Comparison of ENCODE assay signal across 23 mouse cellular contexts in the genomic region with DNA sequence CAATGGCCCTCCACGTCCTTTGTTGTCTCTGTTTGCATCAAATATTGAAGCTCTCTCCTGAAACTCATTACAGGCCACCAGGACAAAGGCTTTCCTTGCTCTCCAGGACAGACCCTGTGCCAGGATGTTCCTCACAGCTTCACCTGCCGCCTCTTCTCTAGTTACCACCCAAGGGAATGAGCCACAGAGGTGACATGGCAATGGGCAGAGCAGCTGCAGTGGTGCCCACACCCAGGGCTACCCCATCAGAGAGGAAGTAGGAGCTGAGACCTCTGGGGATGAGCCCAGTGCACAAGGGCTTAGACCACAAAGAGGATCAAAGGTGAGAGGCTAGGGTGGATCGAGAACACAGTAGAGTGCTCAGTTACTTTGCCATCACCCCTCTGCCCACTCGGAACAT. TPM values are rescaled to one million over a fixed set of nuclear protein-coding genes. Genes with fewer than 3 reads are reported as not detected.
DNase-seq lines count a peak whose midpoint lies in the region; ATAC-seq lines count a peak whose summit lies in the region.
"Had no signal": no experiment of that assay in that cellular context is flagged by ENCODE, and none has a peak within 500 bp of the region (broad histone marks: within the 10 kb centered on the region; RNA-seq: fewer than 3 reads in every experiment).

No protein-coding gene starts in this region.

- H3K4me2 ChIP-seq in forebrain, embryonic 13.5 days = no peak overlapping the region
- H3K4me2 ChIP-seq in midbrain, embryonic 16.5 days (ENCODE audit: low read length) = no peak overlapping the region
- no peak overlapping the region for H3K4me2 ChIP-seq in midbrain, embryonic 13.5 days (replicated peaks)
- H3K4me2 ChIP-seq in midbrain, embryonic 14.5 days (ENCODE audit: low read length) = no peak overlapping the region
- H3K4me2 ChIP-seq: embryonic facial prominence, embryonic 12.5 days; forebrain, embryonic 12.5 days; forebrain, embryonic 15.5 days had no signal

- no peak overlapping the region for H3K9ac ChIP-seq in forebrain, embryonic 13.5 days
- no peak overlapping the region for H3K9ac ChIP-seq in midbrain, embryonic 16.5 days (ENCODE audit: low read depth, low read length)
- H3K9ac ChIP-seq in midbrain, embryonic 13.5 days (replicated peaks) = no peak overlapping the region
- H3K9ac ChIP-seq in midbrain, embryonic 14.5 days (replicated peaks; ENCODE audit: low read length) = no peak overlapping the region
- H3K9ac ChIP-seq: embryonic facial prominence, embryonic 12.5 days; forebrain, embryonic 12.5 days; forebrain, embryonic 15.5 days; forebrain, postnatal 0 days had no signal

- H3K9me3 ChIP-seq in forebrain, embryonic 10.5 days = no peaks in the 10 kb centered on the region
- H3K9me3 ChIP-seq in forebrain, embryonic 13.5 days (replicated peaks) = no peaks in the 10 kb centered on the region
- H3K9me3 ChIP-seq in midbrain, embryonic 10.5 days (replicated peaks) = no peaks in the 10 kb centered on the region
- no peaks in the 10 kb centered on the region for H3K9me3 ChIP-seq in midbrain, embryonic 16.5 days (replicated peaks; ENCODE audit: control insufficient read depth, low read length, poor library complexity, severe bottlenecking)
- H3K9me3 ChIP-seq in midbrain, embryonic 13.5 days = no peaks in the 10 kb centered on the region
- no peaks in the 10 kb centered on the region for H3K9me3 ChIP-seq in midbrain, embryonic 14.5 days (ENCODE audit: control insufficient read depth, low read length)
- H3K9me3 ChIP-seq: embryonic facial prominence, embryonic 10.5 days; embryonic facial prominence, embryonic 12.5 days; forebrain, embryonic 12.5 days; forebrain, embryonic 15.5 days; G1E had no signal

- no peaks in the 10 kb centered on the region for H3K27me3 ChIP-seq in forebrain, embryonic 10.5 days (ENCODE audit: poor library complexity, severe bottlenecking)
- no peaks in the 10 kb centered on the region for H3K27me3 ChIP-seq in forebrain, embryonic 13.5 days
- 0 out of 2 replicates have a peak, but pooled peaks cover 5% of the 10 kb centered on the region for H3K27me3 ChIP-seq in midbrain, embryonic 10.5 days (ENCODE audit: low read depth, poor library complexity, severe bottlenecking)
- no peaks in the 10 kb centered on the region for H3K27me3 ChIP-seq in midbrain, embryonic 16.5 days (ENCODE audit: control insufficient read depth, insufficient read depth, low read depth, low read length)
- no peaks in the 10 kb centered on the region for H3K27me3 ChIP-seq in midbrain, embryonic 13.5 days
- H3K27me3 ChIP-seq in midbrain, embryonic 14.5 days (ENCODE audit: control insufficient read depth, insufficient read depth, low read length) = no peaks in the 10 kb centered on the region
- H3K27me3 ChIP-seq: embryonic facial prominence, embryonic 12.5 days; forebrain, embryonic 12.5 days; forebrain, embryonic 15.5 days; Patski had no signal

- no peak for DNase-seq in forebrain, embryonic 10.5 days (ENCODE audit: extremely low spot score, low spot score)
- peak; percentile 33 for DNase-seq in midbrain, embryonic 10.5 days (ENCODE audit: low spot score)
- no peak for DNase-seq in midbrain, embryonic 14.5 days
- DNase-seq: adrenal gland, adult 8-10 months; adrenal gland, postnatal 14 days; adrenal gland, postnatal 36 days; B cell, adult 2 months; cerebellum, adult 11-12 months; cerebellum, adult 2 months; cerebellum, adult 9-10 months; cerebellum, postnatal 25 days; forebrain, postnatal 0 days had no signal

- no peaks in the 10 kb centered on the region for H3K36me3 ChIP-seq in forebrain, embryonic 10.5 days (replicated peaks)
- H3K36me3 ChIP-seq in forebrain, embryonic 13.5 days (ENCODE audit: poor library complexity, severe bottlenecking) = no peaks in the 10 kb centered on the region
- H3K36me3 ChIP-seq in midbrain, embryonic 10.5 days = no peaks in the 10 kb centered on the region
- no peaks in the 10 kb centered on the region for H3K36me3 ChIP-seq in midbrain, embryonic 16.5 days (ENCODE audit: control insufficient read depth, insufficient read depth, low read length)
- no peaks in the 10 kb centered on the region for H3K36me3 ChIP-seq in midbrain, embryonic 13.5 days
- no peaks in the 10 kb centered on the region for H3K36me3 ChIP-seq in midbrain, embryonic 14.5 days (ENCODE audit: control insufficient read depth, insufficient read depth, low read length)
- H3K36me3 ChIP-seq: embryonic facial prominence, embryonic 10.5 days; embryonic facial prominence, embryonic 12.5 days; forebrain, embryonic 12.5 days; forebrain, embryonic 15.5 days; G1E had no signal

- H3K27ac ChIP-seq in forebrain, embryonic 10.5 days = peak overlapping the region; percentile 56; the same call in 1 of the 2 replicates
- no peak overlapping the region for H3K27ac ChIP-seq in forebrain, embryonic 13.5 days
- H3K27ac ChIP-seq in midbrain, embryonic 10.5 days (replicated peaks) = peak overlapping the region; percentile 78
- H3K27ac ChIP-seq in midbrain, embryonic 16.5 days (ENCODE audit: low read length) = no peak overlapping the region
- no peak overlapping the region for H3K27ac ChIP-seq in midbrain, embryonic 13.5 days
- H3K27ac ChIP-seq in midbrain, embryonic 14.5 days (replicated peaks; ENCODE audit: low read depth, low read length) = no peak overlapping the region
- H3K27ac ChIP-seq: embryonic facial prominence, embryonic 10.5 days; embryonic facial prominence, embryonic 12.5 days; forebrain, embryonic 12.5 days; forebrain, embryonic 15.5 days had no signal

- no peak overlapping the region for H3K4me3 ChIP-seq in forebrain, embryonic 10.5 days
- H3K4me3 ChIP-seq in forebrain, embryonic 13.5 days = no peak overlapping the region
- no peak overlapping the region for H3K4me3 ChIP-seq in midbrain, embryonic 10.5 days
- no peak overlapping the region for H3K4me3 ChIP-seq in midbrain, embryonic 16.5 days (ENCODE audit: low read depth, low read length)
- H3K4me3 ChIP-seq in midbrain, embryonic 13.5 days (replicated peaks) = no peak overlapping the region
- no peak overlapping the region for H3K4me3 ChIP-seq in midbrain, embryonic 14.5 days (replicated peaks; ENCODE audit: low read depth, low read length)
- H3K4me3 ChIP-seq: embryonic facial prominence, embryonic 10.5 days; embryonic facial prominence, embryonic 12.5 days; forebrain, embryonic 12.5 days; forebrain, embryonic 15.5 days had no signal

- ATAC-seq in forebrain, embryonic 13.5 days = no peak
- no peak for ATAC-seq in midbrain, embryonic 16.5 days
- ATAC-seq in midbrain, embryonic 13.5 days = peak; percentile 48; the same call in 1 of the 2 replicates
- no peak for ATAC-seq in midbrain, embryonic 14.5 days (ENCODE audit: low FRiP score, low TSS enrichment)
- ATAC-seq: activated CD4-positive, CD25-positive, alpha-beta regulatory T cell, adult 4 months; CD4-positive, CD25-positive, alpha-beta regulatory T cell, adult 4 months; forebrain, embryonic 15.5 days; forebrain, postnatal 0 days; Patski had no signal

- peaks cover 19% of the 10 kb centered on the region for H3K4me1 ChIP-seq in forebrain, embryonic 10.5 days
- 0 out of 2 replicates have a peak, but pooled peaks cover 3% of the 10 kb centered on the region for H3K4me1 ChIP-seq in forebrain, embryonic 13.5 days
- H3K4me1 ChIP-seq in midbrain, embryonic 10.5 days = peaks cover 21% of the 10 kb centered on the region
- H3K4me1 ChIP-seq in midbrain, embryonic 16.5 days (ENCODE audit: control insufficient read depth, insufficient read depth, low read length) = peaks cover 3% of the 10 kb centered on the region; the same call in 1 of the 2 replicates
- peaks cover 9% of the 10 kb centered on the region for H3K4me1 ChIP-seq in midbrain, embryonic 13.5 days (replicated peaks)
- H3K4me1 ChIP-seq in midbrain, embryonic 14.5 days (ENCODE audit: control insufficient read depth, insufficient read depth, low read length) = 0 out of 2 replicates have a peak, but pooled peaks cover 2% of the 10 kb centered on the region
- H3K4me1 ChIP-seq: embryonic facial prominence, embryonic 12.5 days; forebrain, embryonic 15.5 days had no signal

- 53% methylated on average over 4 of the region's 4 CpGs for WGBS in forebrain, embryonic 10.5 days
- 50% methylated on average over 4 of the region's 4 CpGs for WGBS in forebrain, embryonic 13.5 days
- WGBS in midbrain, embryonic 10.5 days = 45% methylated on average over 4 of the region's 4 CpGs
- 46% methylated on average over 4 of the region's 4 CpGs for WGBS in midbrain, embryonic 16.5 days
- WGBS in midbrain, embryonic 13.5 days = 32% methylated on average over 4 of the region's 4 CpGs
- 36% methylated on average over 4 of the region's 4 CpGs for WGBS in midbrain, embryonic 14.5 days

RNA-seq across cellular contexts. Expression of a gene that starts 20.3 kb away (rescaled TPM):
- polyA plus RNA-seq in forebrain, embryonic 10.5 days (2016; fragmentation: Nextera tagmentation; extraction: Ambion mirVana) = not detected in 2 replicates
- 0.05 and 0.06 TPM in 2 replicates for polyA plus RNA-seq in forebrain, embryonic 13.5 days (2015; fragmentation: Nextera tagmentation; extraction: Ambion mirVana)
- not detected in 2 replicates for polyA plus RNA-seq in midbrain, embryonic 10.5 days (2016; fragmentation: Nextera tagmentation; extraction: Ambion mirVana)
- 0.04 TPM in 2 replicates for polyA plus RNA-seq in midbrain, embryonic 16.5 days (2015; fragmentation: Nextera tagmentation; extraction: Ambion mirVana)
- polyA plus RNA-seq in midbrain, embryonic 13.5 days (2015; fragmentation: Nextera tagmentation; extraction: Ambion mirVana) = 0.03 TPM in 1 of 2 replicates, not detected in the other
- polyA plus RNA-seq in midbrain, embryonic 14.5 days (2014; fragmentation: Nextera tagmentation; extraction: Ambion mirVana) = 0.04 and 0.13 TPM in 2 replicates
- polyA plus RNA-seq: activated CD4-positive, CD25-positive, alpha-beta regulatory T cell, adult 4 months; CD4-positive, CD25-positive, alpha-beta regulatory T cell, adult 4 months; embryonic facial prominence, embryonic 10.5 days; forebrain, embryonic 12.5 days had no signal

RNA-seq across cellular contexts. Expression of a gene that starts 35.1 kb away (rescaled TPM):
- polyA plus RNA-seq in forebrain, embryonic 10.5 days (2016; fragmentation: Nextera tagmentation; extraction: Ambion mirVana) = 0.27 and 0.60 TPM in 2 replicates
- polyA plus RNA-seq in forebrain, embryonic 13.5 days (2015; fragmentation: Nextera tagmentation; extraction: Ambion mirVana) = 0.40 and 0.62 TPM in 2 replicates
- 0.77 and 1.4 TPM in 2 replicates for polyA plus RNA-seq in midbrain, embryonic 10.5 days (2016; fragmentation: Nextera tagmentation; extraction: Ambion mirVana)
- 0.68 and 0.87 TPM in 2 replicates for polyA plus RNA-seq in midbrain, embryonic 16.5 days (2015; fragmentation: Nextera tagmentation; extraction: Ambion mirVana)
- polyA plus RNA-seq in midbrain, embryonic 13.5 days (2015; fragmentation: Nextera tagmentation; extraction: Ambion mirVana) = 0.63 and 1.1 TPM in 2 replicates
- 0.12 and 1.6 TPM in 2 replicates for polyA plus RNA-seq in midbrain, embryonic 14.5 days (2014; fragmentation: Nextera tagmentation; extraction: Ambion mirVana)
- polyA plus RNA-seq: activated CD4-positive, CD25-positive, alpha-beta regulatory T cell, adult 4 months; G1E had no signal

Comparison
In these comparisons a context has a peak if more than half of its experiments do, and no peak if none do; other contexts are left out.
1. H3K27ac ChIP-seq: peak in forebrain, embryonic 10.5 days (single experiment) and midbrain, embryonic 10.5 days (single experiment); none in forebrain, embryonic 13.5 days (single experiment), midbrain, embryonic 16.5 days (single experiment), midbrain, embryonic 13.5 days (single experiment) and midbrain, embryonic 14.5 days (single experiment).